ENCODE assay signal across 23 mouse cellular contexts in the genomic region with DNA sequence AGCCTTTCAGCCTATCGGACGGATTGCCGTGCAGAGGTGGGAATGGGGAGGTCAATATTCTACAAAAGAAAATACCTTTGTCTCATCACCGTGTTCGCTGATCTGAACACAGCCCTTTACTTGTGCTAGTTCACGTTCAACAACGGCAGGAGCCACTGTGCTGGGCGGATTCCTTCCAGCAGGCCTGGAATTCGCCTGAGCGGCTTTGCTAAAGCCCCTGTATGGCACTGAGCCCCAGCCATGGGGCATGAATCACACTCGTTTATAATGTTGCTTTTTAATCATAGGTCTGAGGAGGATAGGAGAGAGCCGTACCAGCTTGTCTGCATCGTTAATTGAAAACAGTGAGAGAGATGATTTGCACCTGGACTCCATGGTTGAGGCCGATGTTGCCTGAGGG. TPM values are rescaled to one million over a fixed set of nuclear protein-coding genes. Genes with fewer than 3 reads are reported as not detected.
DNase-seq lines count a peak whose midpoint lies in the region; ATAC-seq and TF ChIP-seq lines count a peak whose summit lies in the region.
"Had no signal": no experiment of that assay in that cellular context is flagged by ENCODE, and none has a peak within 500 bp of the region (broad histone marks: within the 10 kb centered on the region; RNA-seq: fewer than 3 reads in every experiment).

No protein-coding gene starts in this region.

- peak overlapping the region; percentile 14; the same call in 1 of the 2 replicates for H3K9ac ChIP-seq in ES-E14 (ENCODE audit: insufficient read depth, low read depth, low read length, poor library complexity, severe bottlenecking)
- H3K9ac ChIP-seq in limb, embryonic 11.5 days (ENCODE audit: low read length) = no peak overlapping the region
- no peak overlapping the region for H3K9ac ChIP-seq in forebrain, postnatal 0 days
- H3K9ac ChIP-seq: forebrain, embryonic 12.5 days; heart, embryonic 15.5 days; limb, embryonic 15.5 days; liver, embryonic 15.5 days; midbrain, embryonic 15.5 days; neural tube, embryonic 15.5 days had no signal

- no peak overlapping the region for H3K27ac ChIP-seq in ES-E14 (ENCODE audit: insufficient read depth, low read depth, low read length, poor library complexity, severe bottlenecking)
- H3K27ac ChIP-seq in embryonic facial prominence, embryonic 10.5 days (replicated peaks) = no peak overlapping the region
- no peak overlapping the region for H3K27ac ChIP-seq in limb, embryonic 11.5 days (replicated peaks; ENCODE audit: low read depth, low read length)
- H3K27ac ChIP-seq in forebrain, postnatal 0 days (ENCODE audit: low read depth, low read length) = no peak overlapping the region
- H3K27ac ChIP-seq: forebrain, embryonic 12.5 days; heart, embryonic 15.5 days; limb, embryonic 15.5 days; liver, embryonic 15.5 days; midbrain, embryonic 15.5 days; neural tube, embryonic 15.5 days had no signal

- peak; percentile 18 for DNase-seq in lung, postnatal 14 days
- DNase-seq in lung, postnatal 36 days = no peak
- no peak for DNase-seq in ES-E14 (ENCODE audit: low read depth, low spot score)
- peak; percentile 40 for DNase-seq in embryonic facial prominence, embryonic 10.5 days (ENCODE audit: low spot score)
- peak; percentile 40 for DNase-seq in limb, embryonic 11.5 days (ENCODE audit: low spot score)
- no peak for DNase-seq in forebrain, postnatal 0 days
- no peak for DNase-seq in adrenal gland, adult (ENCODE audit: inconsistent age in 2 of 2, low spot score in 1 of 2)
- no peak for DNase-seq in MN1 (ENCODE audit: low spot score)
- DNase-seq: adrenal gland, adult 2 months; cerebellum, postnatal 10 days; gastrocnemius, postnatal 10 days; heart, adult 18-20 months; kidney, adult 18-20 months; kidney, postnatal 14 days; thymus, adult 18-20 months had no signal

- no peaks in the 10 kb centered on the region for H3K9me3 ChIP-seq in ES-E14 (ENCODE audit: control insufficient read depth, insufficient read depth, low read depth, low read length)
- no peaks in the 10 kb centered on the region for H3K9me3 ChIP-seq in embryonic facial prominence, embryonic 10.5 days
- no peaks in the 10 kb centered on the region for H3K9me3 ChIP-seq in limb, embryonic 11.5 days (ENCODE audit: control insufficient read depth, low read length)
- no peaks in the 10 kb centered on the region for H3K9me3 ChIP-seq in forebrain, postnatal 0 days (ENCODE audit: low read length)
- H3K9me3 ChIP-seq: forebrain, embryonic 12.5 days; heart, embryonic 15.5 days; limb, embryonic 15.5 days; liver, embryonic 15.5 days; megakaryocyte, embryonic 14.5 days; midbrain, embryonic 15.5 days; neural tube, embryonic 15.5 days had no signal

- no peak for TF ChIP-seq CTCF in forebrain, postnatal 0 days (IDR thresholded peaks at IDR 0.05; ENCODE audit: low read depth)

- H3K27me3 ChIP-seq in embryonic facial prominence, embryonic 10.5 days (replicated peaks; ENCODE audit: low read depth, poor library complexity, severe bottlenecking) = no peaks in the 10 kb centered on the region
- H3K27me3 ChIP-seq in limb, embryonic 11.5 days (ENCODE audit: control insufficient read depth, insufficient read depth, low read length) = no peaks in the 10 kb centered on the region
- peaks cover 5% of the 10 kb centered on the region; the same call in 1 of the 2 replicates for H3K27me3 ChIP-seq in forebrain, postnatal 0 days (ENCODE audit: insufficient read depth, low read length)
- H3K27me3 ChIP-seq: heart, embryonic 15.5 days; limb, embryonic 15.5 days had no signal

- in situ Hi-C loops in ES-E14 (cut with MboI; ENCODE audit: low sequenced_read_pairs in 2 of 2, unreplicated experiment in 2 of 2) = loop anchor here in 1 of 2 experiments (10.0 kb wide), 1 partner anchor 122 kb away; the partner anchor contains the start of gene Tmem87b

- H3K4me3 ChIP-seq in ES-E14 (ENCODE audit: insufficient read depth in 1 of 2, low read depth in 1 of 2, low read length in 2 of 2, poor library complexity in 1 of 2, severe bottlenecking in 1 of 2) = no peak overlapping the region
- H3K4me3 ChIP-seq in embryonic facial prominence, embryonic 10.5 days = no peak overlapping the region
- H3K4me3 ChIP-seq in limb, embryonic 11.5 days (ENCODE audit: low read depth, low read length) = no peak overlapping the region
- no peak overlapping the region for H3K4me3 ChIP-seq in forebrain, postnatal 0 days (ENCODE audit: low read depth, low read length)
- H3K4me3 ChIP-seq: forebrain, embryonic 12.5 days; heart, embryonic 15.5 days; limb, embryonic 15.5 days; liver, embryonic 15.5 days; megakaryocyte, embryonic 14.5 days; midbrain, embryonic 15.5 days; neural tube, embryonic 15.5 days had no signal

- no peak for ATAC-seq in limb, embryonic 11.5 days (ENCODE audit: insufficient number of reproducible peaks, low FRiP score, low TSS enrichment, low read depth)
- ATAC-seq in forebrain, postnatal 0 days = no peak
- ATAC-seq: lung, postnatal 0 days; midbrain, embryonic 15.5 days had no signal

- H3K4me1 ChIP-seq in ES-E14 (ENCODE audit: control insufficient read depth in 2 of 2, insufficient read depth in 2 of 2, low read length in 2 of 2, poor library complexity in 1 of 2) = 0 out of 4 replicates have a peak, but pooled peaks cover 0 to 2% of the 10 kb centered on the region in 2 experiments
- peaks cover 8% of the 10 kb centered on the region for H3K4me1 ChIP-seq in embryonic facial prominence, embryonic 10.5 days
- no peaks in the 10 kb centered on the region for H3K4me1 ChIP-seq in limb, embryonic 11.5 days (ENCODE audit: control insufficient read depth, insufficient read depth, low read length)
- H3K4me1 ChIP-seq in forebrain, postnatal 0 days (ENCODE audit: insufficient read depth) = peaks cover 5% of the 10 kb centered on the region; the same call in 1 of the 2 replicates
- H3K4me1 ChIP-seq: forebrain, embryonic 12.5 days had no signal

- H3K4me2 ChIP-seq in limb, embryonic 11.5 days (ENCODE audit: low read depth, severe bottlenecking) = no peak overlapping the region
- H3K4me2 ChIP-seq in forebrain, postnatal 0 days (ENCODE audit: low read depth) = no peak overlapping the region
- H3K4me2 ChIP-seq: forebrain, embryonic 12.5 days; heart, embryonic 15.5 days; limb, embryonic 15.5 days; liver, embryonic 15.5 days; midbrain, embryonic 15.5 days; neural tube, embryonic 15.5 days had no signal

- H3K36me3 ChIP-seq in ES-E14 (ENCODE audit: control insufficient read depth, insufficient read depth, low read length, poor library complexity, severe bottlenecking) = no peaks in the 10 kb centered on the region
- no peaks in the 10 kb centered on the region for H3K36me3 ChIP-seq in embryonic facial prominence, embryonic 10.5 days (replicated peaks)
- no peaks in the 10 kb centered on the region for H3K36me3 ChIP-seq in limb, embryonic 11.5 days (ENCODE audit: control insufficient read depth, insufficient read depth, low read length)
- H3K36me3 ChIP-seq in forebrain, postnatal 0 days (ENCODE audit: insufficient read depth) = no peaks in the 10 kb centered on the region
- H3K36me3 ChIP-seq: forebrain, embryonic 12.5 days; heart, embryonic 15.5 days; limb, embryonic 15.5 days; liver, embryonic 15.5 days; midbrain, embryonic 15.5 days; neural tube, embryonic 15.5 days had no signal

- 71% methylated on average over 14 of the region's 14 CpGs for WGBS in embryonic facial prominence, embryonic 10.5 days
- 55% methylated on average over 14 of the region's 14 CpGs for WGBS in limb, embryonic 11.5 days
- WGBS in forebrain, postnatal 0 days = 64% methylated on average over 14 of the region's 14 CpGs

TF ChIP-seq in ES-E14, 5 proteins besides CTCF, POLR2A, EP300 and RAD21:
- TF ChIP-seq HCFC1 (IDR thresholded peaks at IDR 0.05; ENCODE audit: borderline replicate concordance, insufficient read depth, low read length) (no peak), ZNF384 (IDR thresholded peaks at IDR 0.05; ENCODE audit: low read depth, low read length) (no peak), CHD2 (IDR thresholded peaks at IDR 0.05; ENCODE audit: low read depth, low read length) (no peak)

RNA-seq across cellular contexts. Expression of gene Anapc1, which starts 5.1 kb away (rescaled TPM):
- total RNA-seq in ES-E14 (2012; rRNA removed) = 93.3 and 102 TPM in 2 replicates
- 83.1 and 93.4 TPM in 2 replicates for polyA plus RNA-seq in embryonic facial prominence, embryonic 10.5 days (2016; fragmentation: Nextera tagmentation; extraction: Ambion mirVana)
- 99.7 and 103 TPM in 2 replicates for polyA plus RNA-seq in limb, embryonic 11.5 days (2014; fragmentation: Nextera tagmentation; extraction: Ambion mirVana)
- 67.6 and 78.5 TPM in 2 replicates for total RNA-seq in forebrain, postnatal 0 days (2014; rRNA removed)
- 17.7 and 25.2 TPM in 2 replicates for polyA plus RNA-seq in forebrain, postnatal 0 days (2015; fragmentation: Nextera tagmentation; extraction: Ambion mirVana)

RNA-seq across cellular contexts. Expression of gene Mertk, which starts 6.4 kb away (rescaled TPM):
- 3.3 and 6.0 TPM in 2 replicates for total RNA-seq in ES-E14 (2012; rRNA removed)
- polyA plus RNA-seq in embryonic facial prominence, embryonic 10.5 days (2016; fragmentation: Nextera tagmentation; extraction: Ambion mirVana) = 9.3 and 12.2 TPM in 2 replicates
- 22.5 and 23.8 TPM in 2 replicates for polyA plus RNA-seq in limb, embryonic 11.5 days (2014; fragmentation: Nextera tagmentation; extraction: Ambion mirVana)
- total RNA-seq in forebrain, postnatal 0 days (2014; rRNA removed) = 4.0 and 6.1 TPM in 2 replicates
- polyA plus RNA-seq in forebrain, postnatal 0 days (2015; fragmentation: Nextera tagmentation; extraction: Ambion mirVana) = 0.78 and 1.7 TPM in 2 replicates

Comparison
In these comparisons a context has a peak if more than half of its experiments do, and no peak if none do; other contexts are left out.
1. DNase-seq: peak in lung, postnatal 14 days (single experiment), embryonic facial prominence, embryonic 10.5 days (single experiment) and limb, embryonic 11.5 days (single experiment); none in lung, postnatal 36 days (single experiment), ES-E14 (single experiment), forebrain, postnatal 0 days (single experiment), adrenal gland, adult (0 of 2) and MN1 (single experiment).